Mouse (Mus musculus): ENCODE measurements around the gene Thsd4.

- TF ChIP-seq POLR2A (IDR thresholded peaks at IDR 0.05; ENCODE audit: control insufficient read depth, extremely low read depth, insufficient read depth, low read length, poor library complexity) (no peak), CTCF (IDR thresholded peaks at IDR 0.05; ENCODE audit: borderline replicate concordance, control insufficient read depth, extremely low read depth, insufficient read depth, low read length, poor library complexity) (no peak)
Measured at GRCm38 (mm10) chr9:60519601-60520000, 2.2 kb downstream of the Thsd4 start.
